Mouse (Mus musculus) hindlimb bud, embryonic 11.5 days (tissue): ENCODE measurements at regions not wholly inside any gene's neighbourhood (a gene's known extent, or its start where the extent isn't known, plus 50 kb on each side); places are given as distances from the start of the nearest gene placed in this dataset.
"Not testable (repeated sequence)": the region's sequence is repeated elsewhere in the genome, so short reads cannot be mapped to it uniquely, and the experiment has no call there.

ENCODE experiments used
- DNase-seq: peaks from one replicate; pipeline ENCODE4 v3.0.0-alpha.2; 2012; ENCODE audit warnings: low read depth, low spot score; ENCODE audit errors: extremely low spot score

DNA sequence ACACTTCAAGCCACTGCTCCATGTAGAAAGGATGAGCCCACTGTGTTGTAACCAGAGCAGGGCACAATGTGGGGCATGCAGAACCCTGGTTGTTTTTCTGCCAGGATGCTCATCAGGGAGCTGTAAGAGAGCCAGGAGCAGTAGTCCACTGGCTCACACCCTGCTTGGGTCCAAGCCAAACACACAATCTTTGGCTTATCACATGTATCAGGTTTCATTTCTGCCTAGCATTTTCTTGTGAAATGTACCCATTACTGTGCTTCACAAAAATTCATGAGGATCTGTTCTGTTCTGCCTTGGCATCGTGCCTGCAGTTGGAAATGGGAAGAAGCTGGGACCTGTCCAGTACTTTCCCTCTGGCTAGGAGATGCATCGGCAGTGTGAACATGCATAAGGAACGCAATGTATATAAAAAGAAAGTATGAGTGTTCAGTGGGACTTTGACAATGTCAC lies 491.6 kb upstream of the Igfbp3 start:
- DNase-seq = no peak

- DNase-seq = no peak
These were observed 483.9 kb upstream of the Igfbp3 start for GRCm38 (mm10) chr11:7697591-7697990.

GRCm38 (mm10) chr11:7689701-7690100 lies 476.0 kb upstream of the Igfbp3 start:
- not testable (repeated sequence) for DNase-seq

GRCm38 (mm10) chr11:7672821-7673220 lies 459.1 kb upstream of the Igfbp3 start:
- DNase-seq = no peak

DNA sequence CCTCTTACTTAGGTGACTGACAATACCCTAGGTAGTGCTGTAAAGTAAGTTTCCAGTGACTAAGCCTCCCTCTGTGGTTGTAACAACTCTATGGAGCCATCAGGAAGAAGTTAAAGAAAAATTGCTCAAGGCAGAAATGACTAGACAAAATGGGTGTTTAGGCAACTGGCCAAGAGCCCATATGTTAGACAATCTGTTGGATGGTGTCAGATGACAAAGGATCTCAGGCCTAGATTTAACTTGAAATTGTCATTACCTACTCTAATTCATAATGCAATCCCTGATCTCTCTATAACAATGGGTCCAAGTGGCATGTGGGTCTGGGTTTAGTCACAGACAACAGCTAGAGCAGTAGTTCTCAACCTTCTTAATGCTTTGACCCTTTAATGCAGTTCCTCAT lies 416.9 kb upstream of the Igfbp3 start:
- no peak for DNase-seq

GRCm38 (mm10) chr11:7625256-7625655 lies 411.5 kb upstream of the Igfbp3 start:
- DNase-seq = no peak

- no peak for DNase-seq
These were observed 406.6 kb upstream of the Igfbp3 start for GRCm38 (mm10) chr11:7620320-7620719.

DNA sequence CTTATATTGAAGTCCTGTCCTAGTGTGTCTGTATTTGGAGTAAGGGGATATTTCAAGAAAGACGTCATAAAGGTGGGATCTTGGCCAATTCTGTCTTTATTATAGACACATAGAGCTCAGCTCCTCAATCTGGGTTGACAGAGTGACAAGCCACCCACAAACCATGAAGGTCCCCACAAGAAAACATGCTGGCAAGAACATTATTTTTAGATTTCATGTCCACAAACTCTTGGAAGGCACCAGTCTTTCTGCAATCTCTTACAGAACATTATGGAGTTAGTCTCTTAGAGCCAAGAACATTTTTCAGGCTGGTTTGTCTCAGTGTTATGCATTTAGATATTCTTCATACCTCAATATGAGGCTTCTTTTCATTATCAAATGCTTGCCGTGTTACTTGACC lies 397.0 kb upstream of the Igfbp3 start:
- no peak for DNase-seq

DNA sequence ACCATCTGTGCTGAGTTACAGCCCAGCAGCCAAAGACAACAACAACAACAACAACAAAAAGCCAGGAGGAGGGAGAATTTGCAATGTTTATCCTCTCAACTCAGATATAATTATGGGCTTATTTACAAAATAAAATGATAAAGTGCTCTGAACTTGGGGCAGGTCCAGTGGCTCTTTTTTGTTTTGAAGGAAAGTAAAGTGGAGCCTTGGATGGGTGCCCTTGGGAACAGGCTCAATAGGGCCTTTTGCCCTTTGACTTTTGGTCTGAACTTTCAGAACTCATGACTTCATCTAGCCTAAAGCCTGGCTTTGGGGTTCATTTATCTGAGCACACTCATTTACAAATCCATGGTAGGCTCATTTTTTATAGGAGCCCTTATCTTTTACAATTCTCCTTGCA lies 396.2 kb upstream of the Igfbp3 start:
- DNase-seq = no peak

- no peak for DNase-seq
These were observed 392.9 kb upstream of the Igfbp3 start for GRCm38 (mm10) chr11:7606652-7607051.

DNA sequence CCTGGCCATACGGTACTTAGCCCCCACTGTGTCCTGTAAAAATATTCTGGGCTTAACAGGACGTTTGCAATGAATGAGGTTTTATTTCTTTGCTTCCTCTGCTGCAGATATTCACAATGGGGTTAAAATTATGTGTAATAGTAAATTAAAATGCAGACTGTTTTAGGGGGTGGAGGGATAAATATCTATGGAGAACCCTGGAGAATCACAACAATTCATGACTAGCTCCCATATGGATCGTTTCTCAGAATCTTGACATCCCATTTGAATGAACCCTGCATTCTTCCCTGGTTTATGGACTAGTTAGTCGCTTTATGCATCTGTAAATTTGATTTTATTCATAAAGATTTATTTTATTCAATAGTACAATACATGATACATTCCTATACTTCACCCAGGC lies 378.3 kb upstream of the Igfbp3 start:
- no peak for DNase-seq

- DNase-seq = no peak
These were observed 369.6 kb upstream of the Igfbp3 start for GRCm38 (mm10) chr11:7583296-7583695.

DNA sequence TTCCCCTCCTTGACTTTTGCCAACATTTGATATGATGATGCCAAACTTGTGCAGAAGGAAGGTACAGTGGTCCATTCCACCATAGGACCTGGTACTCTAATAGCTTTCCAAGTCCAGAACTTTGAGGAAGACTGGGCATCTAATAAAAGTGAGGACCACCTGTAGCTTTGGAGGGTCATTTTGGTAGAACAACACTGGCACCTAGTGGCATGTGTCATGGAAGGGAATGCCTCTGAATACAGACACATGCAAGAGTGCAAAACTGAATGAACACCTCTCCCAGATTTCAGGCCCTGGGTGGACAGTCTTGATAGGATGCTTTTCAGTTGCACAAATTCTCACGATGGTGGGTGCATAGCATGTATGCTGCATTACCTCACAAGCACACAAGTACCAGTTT lies 354.8 kb upstream of the Igfbp3 start:
- DNase-seq = peak; percentile 5

DNA sequence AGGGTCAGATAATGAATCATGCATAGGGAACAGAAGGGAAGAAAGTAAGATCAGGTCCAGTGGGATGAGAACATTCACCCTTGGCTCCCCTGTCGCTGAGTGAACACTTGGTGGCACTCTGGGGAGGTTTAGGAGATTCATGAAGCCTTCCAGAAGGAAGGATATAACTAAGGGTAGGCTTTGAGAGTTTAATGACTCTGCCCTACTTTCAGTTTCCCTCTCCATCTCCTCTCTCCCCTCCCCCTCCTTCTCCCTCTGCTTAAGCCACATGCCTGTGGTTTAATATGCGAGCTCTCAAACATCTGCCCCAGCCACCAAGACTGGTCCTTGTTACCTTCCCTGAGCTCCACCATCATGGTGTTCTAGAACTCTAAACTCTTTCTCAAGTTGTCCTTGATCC lies 348.3 kb upstream of the Igfbp3 start:
- no peak for DNase-seq

- DNase-seq = no peak
These were observed 347.7 kb upstream of the Igfbp3 start for GRCm38 (mm10) chr11:7561437-7561836.

DNA sequence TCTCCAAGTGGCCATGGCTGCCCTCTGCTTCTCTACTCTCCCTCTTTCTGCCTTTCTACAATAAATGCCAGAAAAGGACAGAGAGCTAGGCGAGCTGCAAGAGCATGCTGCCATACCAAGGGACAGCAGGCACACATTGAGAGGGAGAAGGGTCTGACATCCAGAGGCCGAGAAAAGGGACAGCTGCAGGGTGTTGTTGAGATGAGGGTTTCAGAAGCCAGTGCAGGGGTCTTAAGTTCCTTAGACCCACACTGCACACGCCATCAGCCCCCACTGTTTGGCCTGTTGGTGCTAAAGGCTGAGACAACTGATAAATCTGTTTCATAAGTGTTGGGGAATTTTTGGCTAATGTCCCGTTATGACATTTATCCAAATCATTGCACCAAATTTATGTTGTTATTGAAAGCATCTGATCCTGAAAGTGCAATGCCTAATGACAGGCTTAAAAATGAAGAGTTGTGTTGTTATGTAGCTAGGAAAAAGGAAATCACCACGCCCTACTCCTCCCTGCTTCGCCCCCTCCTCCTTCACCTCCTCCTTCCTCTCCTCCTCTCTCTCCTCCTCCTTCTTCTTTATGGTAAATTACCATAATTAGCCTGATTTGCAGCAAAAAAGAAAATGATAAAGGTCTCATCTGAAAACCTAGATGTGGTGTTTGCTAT lies 342.0 kb upstream of the Igfbp3 start:
- no peak for DNase-seq

DNA sequence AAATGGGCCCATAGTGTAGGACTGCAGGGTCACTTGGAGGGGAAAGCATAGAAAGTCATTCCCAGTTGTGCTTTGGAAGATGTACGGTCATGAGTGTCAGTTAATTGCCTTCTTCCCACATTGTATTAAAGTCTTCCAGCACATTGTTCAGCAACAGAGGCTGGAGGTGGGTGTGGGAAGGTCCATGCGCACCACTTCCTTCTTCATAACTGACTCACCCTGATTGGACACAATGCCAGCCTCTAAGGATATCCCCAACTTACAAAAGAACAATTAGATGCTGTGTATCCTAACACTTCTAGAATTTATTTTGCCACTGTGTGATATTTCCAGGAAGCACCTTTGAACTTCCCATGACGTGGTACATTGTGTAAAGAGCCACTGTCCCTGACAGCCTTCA lies 338.4 kb upstream of the Igfbp3 start:
- no peak for DNase-seq

DNA sequence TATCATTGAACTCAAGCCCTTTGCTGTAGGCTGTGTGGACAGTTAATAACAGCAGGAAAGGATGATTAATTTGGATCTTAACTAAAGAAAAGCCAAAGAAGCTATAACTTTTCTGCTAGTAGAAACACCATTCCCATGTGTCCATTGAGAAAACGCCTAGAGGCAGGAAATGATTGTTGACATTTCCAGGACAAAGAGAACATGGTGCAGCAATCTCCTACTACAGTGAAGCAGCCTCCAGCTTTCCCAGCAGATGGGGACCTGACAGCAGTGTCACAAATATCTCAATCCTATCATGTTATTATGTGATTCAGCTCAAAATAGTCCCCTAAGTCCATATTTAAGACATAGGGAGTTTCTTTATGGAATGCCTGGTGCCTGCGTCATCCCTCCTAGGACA lies 334.1 kb upstream of the Igfbp3 start:
- DNase-seq = no peak

- no peak for DNase-seq
These were observed 331.9 kb upstream of the Igfbp3 start for GRCm38 (mm10) chr11:7545621-7546020.

DNA sequence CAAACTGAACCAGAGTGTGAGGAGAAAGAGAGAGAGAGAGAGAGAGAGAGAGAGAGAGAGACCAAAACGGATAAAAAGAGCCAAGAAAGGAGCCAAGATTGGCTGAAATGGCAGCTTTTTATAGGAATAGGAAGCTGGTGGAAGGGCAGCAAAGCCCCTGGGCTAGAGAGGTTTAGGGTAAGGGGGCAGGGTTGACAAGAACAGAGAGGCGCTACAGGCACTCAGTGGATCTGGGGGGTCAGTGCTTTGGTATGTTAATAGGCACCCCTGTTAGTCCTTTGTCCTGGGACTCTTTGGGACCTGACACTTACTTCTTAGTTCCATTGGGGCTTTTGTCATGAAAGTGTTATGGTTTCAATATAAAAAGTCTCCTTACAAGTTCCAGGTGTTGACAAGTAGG lies 320.9 kb upstream of the Igfbp3 start:
- DNase-seq = no peak

GRCm38 (mm10) chr11:7533327-7533726 lies 319.6 kb upstream of the Igfbp3 start:
- no peak for DNase-seq

GRCm38 (mm10) chr11:7531847-7532246 lies 318.1 kb upstream of the Igfbp3 start:
- DNase-seq = no peak

DNA sequence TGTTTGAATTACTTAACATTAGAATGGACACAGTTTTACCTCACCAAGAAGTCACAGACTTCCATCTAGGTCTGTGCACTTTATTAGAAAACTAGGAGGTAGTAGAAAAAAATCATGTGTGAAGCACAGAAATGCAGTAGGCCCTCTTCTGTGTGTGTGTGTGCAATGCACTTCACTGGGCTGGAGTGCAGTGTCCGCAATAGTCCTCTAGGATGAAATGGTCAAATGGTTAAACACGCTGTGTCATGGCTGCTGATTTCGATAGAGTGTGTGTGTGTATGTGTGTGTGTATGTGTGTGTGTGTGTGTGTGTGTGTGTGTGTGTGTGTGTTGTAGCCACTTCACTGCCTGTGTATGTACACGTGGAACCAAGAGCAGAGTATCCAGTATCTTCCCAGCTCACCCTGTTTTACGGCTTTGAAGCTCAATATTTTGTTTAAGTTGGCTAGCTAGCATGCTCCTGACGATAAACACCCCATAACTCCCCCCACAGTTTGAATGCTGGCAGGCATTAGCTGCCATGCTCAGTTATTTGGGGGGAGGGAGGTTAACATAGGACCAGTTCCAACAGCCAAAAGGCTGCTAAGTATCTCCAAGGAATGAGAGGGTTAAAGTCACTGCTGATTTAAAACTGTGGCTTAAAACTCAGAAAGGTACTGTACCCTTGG lies 316.9 kb upstream of the Igfbp3 start:
- no peak for DNase-seq
